Mouse (Mus musculus) embryonic facial prominence, embryonic 14.5 days (tissue): ENCODE results near the gene Wfdc1. TPM values are rescaled to one million over a fixed set of nuclear protein-coding genes. Genes with fewer than 3 reads are reported as not detected.

Experiments used
- ATAC-seq: fragments of 200-750 bp; cut with Nextera tagmentation; 2 replicates; pipeline ENCODE4 v1.8.0; 2017; ENCODE audit warnings: low read depth, moderate number of reproducible peaks, moderate TSS enrichment
- DNase-seq: peaks from one replicate; pipeline ENCODE4 v3.0.0-alpha.2; 2015; ENCODE audit warnings: low spot score
- H3K27ac ChIP-seq: fragments of 300-500 bp; sonication (generic); replicated peaks from 2 replicates; pipeline ENCODE4 v1.5.1; 2014; ENCODE audit warnings: low read depth, mild to moderate bottlenecking, low read length, moderate library complexity
- H3K27me3 ChIP-seq: fragments of 300-500 bp; sonication (generic); replicated peaks from 2 replicates; pipeline ENCODE4 v1.6.1; 2014; ENCODE audit warnings: low read length; ENCODE audit not compliant: control insufficient read depth, insufficient read depth
- H3K36me3 ChIP-seq: fragments of 300-500 bp; sonication (generic); 2 replicates; pipeline ENCODE4 v1.6.1; 2014; ENCODE audit warnings: low read length, mixed read lengths; ENCODE audit not compliant: control insufficient read depth, insufficient read depth
- H3K4me1 ChIP-seq: fragments of 300-500 bp; sonication (generic); 2 replicates; pipeline ENCODE4 v1.6.1; 2014; ENCODE audit warnings: antibody characterized with exemption, low read length; ENCODE audit not compliant: control insufficient read depth, insufficient read depth
- H3K4me2 ChIP-seq: fragments of 300-500 bp; sonication (generic); 2 replicates; pipeline ENCODE4 v1.6.1; 2014; ENCODE audit warnings: low read depth, mild to moderate bottlenecking, low read length, moderate library complexity, mixed read lengths
- H3K4me3 ChIP-seq: fragments of 300-500 bp; sonication (generic); 2 replicates; pipeline ENCODE4 v1.5.1; 2014; ENCODE audit warnings: low read depth, mild to moderate bottlenecking, low read length
- H3K9ac ChIP-seq: fragments of 300-500 bp; sonication (generic); 2 replicates; pipeline ENCODE4 v1.6.1; 2014; ENCODE audit warnings: low read depth, mild to moderate bottlenecking, low read length, moderate library complexity, mixed read lengths
- H3K9me3 ChIP-seq: fragments of 300-500 bp; sonication (generic); 2 replicates; pipeline ENCODE4 v1.6.1; 2016; ENCODE audit warnings: low read length; ENCODE audit not compliant: control insufficient read depth
- WGBS: fragments of 180-500 bp; shearing (Covaris S2); extraction: QIAGEN DNeasy Blood & Tissue Kit; methylation state at CpG from one replicate; pipeline ENCODE4 v1.1.7; 2014; 5-methylcytosine and 5-hydroxymethylcytosine counted together
- polyA plus RNA-seq: library from polyadenylated mRNA; unstranded; fragments of >200 nt; fragmentation: Nextera tagmentation; extraction: Ambion mirVana; gene quantifications from 2 replicates; pipeline ENCODE4 v1.2.1, GENCODE M21; 2014

Wfdc1 gene
- polyA plus RNA-seq, 1 experiment from 2014 or later = 3.5 TPM

DNA sequence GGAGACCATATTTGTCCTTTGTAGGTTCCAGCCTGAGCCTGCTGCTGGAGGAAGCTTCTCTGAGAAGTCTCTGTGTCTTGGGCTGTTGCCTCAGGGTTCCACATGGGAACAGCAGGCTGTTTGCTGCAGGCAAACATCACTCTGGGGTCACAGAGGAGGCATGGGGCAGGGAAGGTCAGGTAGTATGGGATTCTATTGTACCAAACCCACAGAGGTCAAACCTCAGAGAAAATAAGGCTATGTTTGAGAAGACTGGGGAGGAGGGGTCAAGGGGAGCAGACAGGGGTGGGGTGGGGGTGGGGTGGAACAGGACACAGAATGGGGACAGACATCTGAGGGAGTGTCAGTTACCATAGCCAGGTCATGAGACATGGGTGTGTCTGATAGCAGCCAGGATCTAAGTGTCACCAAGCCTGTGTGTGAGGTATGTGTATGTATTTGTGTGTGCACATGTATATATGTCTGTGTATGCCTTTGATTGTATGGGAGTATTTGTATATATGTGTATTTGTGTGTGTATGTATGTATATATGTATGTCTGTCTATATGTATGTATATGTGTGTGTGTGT is 50.6 kb downstream of the Wfdc1 start:
- DNase-seq (no peak), ATAC-seq (no peak)
- Histone ChIP-seq H3K4me3 (no peak overlapping the region), H3K36me3 (no peaks in the 10 kb centered on the region), H3K4me2 (no peak overlapping the region), H3K27me3 (no peaks in the 10 kb centered on the region), H3K4me1 (no peaks in the 10 kb centered on the region), H3K9ac (no peak overlapping the region), H3K27ac (no peak overlapping the region), H3K9me3 (no peaks in the 10 kb centered on the region)

DNA sequence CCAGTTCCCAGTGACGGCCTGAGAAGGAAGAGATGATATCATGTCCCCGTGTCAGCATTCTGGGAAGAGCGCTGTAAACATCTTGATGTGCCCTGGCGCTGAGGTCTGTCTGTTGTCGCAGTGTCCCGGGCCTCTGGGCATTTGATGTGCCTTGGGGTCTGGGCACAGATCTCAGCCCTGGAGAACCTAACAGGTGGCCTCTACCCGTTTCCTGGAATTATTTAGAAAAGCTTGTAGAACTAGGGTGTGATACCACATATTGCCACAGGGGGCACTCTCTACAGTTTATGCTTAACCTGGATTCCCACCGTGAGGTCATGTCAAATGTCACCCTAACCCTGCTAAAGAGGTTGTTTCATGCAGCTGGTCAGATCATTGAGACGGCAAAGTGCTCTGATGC is 51.6 kb downstream of the Wfdc1 start:
- no peak for DNase-seq
- WGBS = 54% methylated on average over 9 of the region's 9 CpGs

DNA sequence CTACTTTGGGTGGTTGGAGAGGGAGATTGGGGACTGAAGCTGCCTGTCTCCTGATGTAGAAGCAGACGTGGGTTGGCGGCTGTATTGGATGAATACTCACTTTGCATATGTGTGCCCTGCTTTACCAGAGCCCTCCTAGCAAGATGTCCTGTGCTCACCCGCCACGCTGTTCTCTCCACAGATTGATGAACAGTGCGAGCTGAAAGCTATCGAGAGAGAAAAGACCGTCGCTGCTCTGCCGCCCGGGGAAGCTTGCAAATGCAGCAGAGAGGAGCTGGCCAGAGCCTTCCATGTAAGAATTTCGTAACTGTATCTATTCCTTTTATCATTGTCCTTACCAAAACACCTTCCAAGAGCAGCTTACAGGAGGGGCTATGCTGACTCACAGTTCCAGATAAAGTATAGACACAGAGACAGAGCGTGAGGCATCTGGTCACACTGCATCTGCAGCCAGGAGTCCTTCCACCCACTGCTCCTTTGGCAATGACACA is 52.9 kb downstream of the Wfdc1 start:
- no peaks in the 10 kb centered on the region for H3K36me3 ChIP-seq
- no peak overlapping the region for H3K27ac ChIP-seq
- no peak for DNase-seq
- H3K9me3 ChIP-seq = no peaks in the 10 kb centered on the region
- no peaks in the 10 kb centered on the region for H3K27me3 ChIP-seq
- H3K4me3 ChIP-seq = no peak overlapping the region
- H3K9ac ChIP-seq = no peak overlapping the region
- no peaks in the 10 kb centered on the region for H3K4me1 ChIP-seq
- no peak overlapping the region for H3K4me2 ChIP-seq
- no peak for ATAC-seq
- 77% methylated on average over 12 of the region's 12 CpGs for WGBS

More for the DNA sequence above, 51.6 kb downstream of the Wfdc1 start:
- no peaks in the 10 kb centered on the region for H3K4me1 ChIP-seq
- no peaks in the 10 kb centered on the region for H3K9me3 ChIP-seq
- H3K4me3 ChIP-seq = no peak overlapping the region
- no peak for ATAC-seq
- no peaks in the 10 kb centered on the region for H3K36me3 ChIP-seq
- no peaks in the 10 kb centered on the region for H3K27me3 ChIP-seq
- H3K27ac ChIP-seq = no peak overlapping the region
- H3K4me2 ChIP-seq = no peak overlapping the region
- H3K9ac ChIP-seq = no peak overlapping the region

DNA sequence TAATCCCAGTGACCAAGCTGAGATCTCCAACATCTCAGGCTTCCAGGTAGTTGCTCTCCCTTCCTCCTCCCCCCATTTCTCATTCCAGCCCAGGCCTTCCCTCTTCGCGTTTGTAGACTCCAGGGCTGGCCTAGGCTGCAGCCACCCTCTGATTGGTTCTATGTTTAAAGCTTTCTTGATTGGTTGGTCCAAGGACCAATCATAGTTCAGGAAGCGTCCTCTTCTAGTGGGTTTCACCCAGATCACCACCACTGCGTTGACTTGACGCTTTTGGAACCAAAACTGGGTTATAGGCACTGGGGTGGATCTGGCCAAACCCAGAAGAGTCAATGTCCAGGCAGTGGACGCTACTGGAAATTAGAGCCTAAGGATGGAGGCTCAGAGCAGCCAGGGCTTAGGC is 56.2 kb downstream of the Wfdc1 start:
- H3K4me1 ChIP-seq = no peaks in the 10 kb centered on the region
- no peak overlapping the region for H3K4me3 ChIP-seq
- H3K36me3 ChIP-seq = no peaks in the 10 kb centered on the region
- DNase-seq = no peak
- H3K27me3 ChIP-seq = no peaks in the 10 kb centered on the region
- H3K27ac ChIP-seq = no peak overlapping the region
- no peak overlapping the region for H3K4me2 ChIP-seq
- WGBS = 49% methylated on average over 6 of the region's 6 CpGs
- no peaks in the 10 kb centered on the region for H3K9me3 ChIP-seq
- H3K9ac ChIP-seq = no peak overlapping the region
- ATAC-seq = no peak

DNA sequence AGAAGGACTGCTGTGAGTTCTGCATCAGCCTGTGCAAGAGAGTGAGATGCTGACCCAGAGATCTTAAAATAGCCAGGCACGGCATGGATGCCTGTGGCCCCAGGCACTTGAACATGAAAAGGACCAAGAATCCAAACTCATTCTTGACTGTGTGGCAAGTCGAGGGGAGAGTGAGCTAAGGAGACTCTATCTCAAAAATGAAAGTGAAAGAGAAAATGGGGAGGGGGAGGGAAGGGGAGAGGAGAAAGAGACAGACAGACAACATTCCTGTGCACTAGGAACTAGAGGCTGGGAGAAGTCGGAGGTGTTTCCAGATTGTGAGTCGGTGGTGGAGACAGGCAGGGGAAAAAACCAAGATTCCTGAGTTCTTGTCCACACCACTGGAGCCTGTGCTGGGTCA is 57.5 kb downstream of the Wfdc1 start:
- Histone ChIP-seq H3K4me2 (no peak overlapping the region), H3K4me1 (no peaks in the 10 kb centered on the region), H3K9ac (no peak overlapping the region), H3K36me3 (no peaks in the 10 kb centered on the region), H3K27ac (no peak overlapping the region), H3K27me3 (no peaks in the 10 kb centered on the region), H3K9me3 (no peaks in the 10 kb centered on the region), H3K4me3 (no peak overlapping the region)
- DNase-seq = no peak
- no peak for ATAC-seq
- 52% methylated on average over 4 of the region's 4 CpGs for WGBS

DNA sequence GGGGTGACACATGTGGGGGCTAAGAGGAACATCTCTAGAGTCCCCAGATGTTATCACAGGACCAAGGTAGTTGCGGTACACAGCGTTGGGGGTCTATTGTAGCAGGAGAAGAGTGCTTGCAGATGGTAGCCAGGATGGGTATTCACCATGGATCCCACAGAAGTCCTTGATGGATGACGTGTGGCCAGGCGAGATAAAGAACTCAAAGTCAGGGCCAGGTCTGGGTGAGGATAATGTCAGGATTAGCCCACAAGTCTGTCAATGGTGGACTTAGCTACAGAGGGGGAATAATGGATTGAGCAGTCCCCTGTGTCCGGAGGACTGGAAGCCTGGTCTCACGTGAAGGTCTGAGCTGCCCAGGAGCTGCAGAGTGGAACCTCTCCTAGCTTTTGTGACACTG is 58.4 kb downstream of the Wfdc1 start:
- DNase-seq (no peak), ATAC-seq (no peak)
- Histone ChIP-seq H3K27ac (no peak overlapping the region), H3K9ac (no peak overlapping the region), H3K36me3 (no peaks in the 10 kb centered on the region), H3K4me2 (no peak overlapping the region), H3K27me3 (no peaks in the 10 kb centered on the region), H3K4me1 (no peaks in the 10 kb centered on the region), H3K9me3 (no peaks in the 10 kb centered on the region), H3K4me3 (no peak overlapping the region)
- WGBS = 82% methylated on average over 6 of the region's 6 CpGs

DNA sequence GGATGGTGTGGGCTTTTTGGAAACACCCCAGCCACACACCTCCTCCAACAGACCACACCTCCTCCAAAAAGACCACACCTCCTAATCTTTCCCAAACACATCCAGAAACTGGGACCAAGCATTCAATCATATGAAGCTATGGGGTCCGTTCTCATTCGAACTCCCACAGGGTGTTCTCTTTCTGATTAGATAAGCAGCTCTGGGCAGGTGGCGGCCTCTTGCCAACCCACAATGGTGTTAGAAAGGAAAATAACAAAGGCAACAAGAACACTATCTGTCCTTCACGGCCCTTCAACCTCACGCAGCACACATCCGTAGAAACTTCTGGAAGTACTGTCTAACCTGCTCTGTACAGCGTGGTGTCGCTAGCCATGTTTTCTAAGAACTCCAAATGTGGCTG is 60.9 kb downstream of the Wfdc1 start:
- no peaks in the 10 kb centered on the region for H3K4me1 ChIP-seq
- H3K4me3 ChIP-seq = no peak overlapping the region
- H3K9me3 ChIP-seq = no peaks in the 10 kb centered on the region
- no peaks in the 10 kb centered on the region for H3K36me3 ChIP-seq
- 87% methylated on average over 8 of the region's 8 CpGs for WGBS
- no peak overlapping the region for H3K9ac ChIP-seq
- H3K27me3 ChIP-seq = no peaks in the 10 kb centered on the region
- no peak overlapping the region for H3K4me2 ChIP-seq
- no peak overlapping the region for H3K27ac ChIP-seq
- DNase-seq = no peak
- no peak for ATAC-seq

DNA sequence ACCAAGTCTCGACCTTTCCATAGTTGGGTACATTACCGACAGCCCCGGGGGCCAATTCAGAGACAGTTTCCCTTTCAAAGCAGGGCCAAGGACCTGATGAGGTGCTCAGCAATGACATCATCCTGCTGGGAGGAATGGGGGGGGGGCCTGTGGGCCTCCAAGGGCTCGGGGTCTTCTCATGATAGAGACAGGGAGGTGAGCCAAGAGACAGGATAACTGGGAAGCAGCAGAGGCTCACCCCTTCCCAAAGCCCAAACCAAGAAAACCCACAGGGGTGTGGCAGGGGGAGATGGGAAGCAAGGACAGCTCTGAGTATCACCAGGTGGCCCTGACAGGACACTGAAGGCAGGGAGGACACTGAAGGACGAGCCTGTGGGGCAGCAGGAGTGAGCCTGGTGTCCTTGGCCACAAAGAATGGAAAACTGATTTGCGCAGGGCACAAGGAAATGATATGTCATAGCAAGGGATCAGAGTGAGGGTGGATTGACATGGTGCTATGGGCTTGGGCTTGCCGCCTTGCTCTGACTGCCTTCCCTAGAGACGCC is 62.3 kb downstream of the Wfdc1 start:
- Histone ChIP-seq H3K27ac (no peak overlapping the region), H3K4me1 (no peaks in the 10 kb centered on the region), H3K9me3 (no peaks in the 10 kb centered on the region), H3K4me3 (no peak overlapping the region), H3K9ac (no peak overlapping the region), H3K36me3 (no peaks in the 10 kb centered on the region), H3K27me3 (no peaks in the 10 kb centered on the region), H3K4me2 (no peak overlapping the region)
- WGBS = 83% methylated on average over 8 of the region's 8 CpGs
- ATAC-seq (no peak), DNase-seq (no peak)

DNA sequence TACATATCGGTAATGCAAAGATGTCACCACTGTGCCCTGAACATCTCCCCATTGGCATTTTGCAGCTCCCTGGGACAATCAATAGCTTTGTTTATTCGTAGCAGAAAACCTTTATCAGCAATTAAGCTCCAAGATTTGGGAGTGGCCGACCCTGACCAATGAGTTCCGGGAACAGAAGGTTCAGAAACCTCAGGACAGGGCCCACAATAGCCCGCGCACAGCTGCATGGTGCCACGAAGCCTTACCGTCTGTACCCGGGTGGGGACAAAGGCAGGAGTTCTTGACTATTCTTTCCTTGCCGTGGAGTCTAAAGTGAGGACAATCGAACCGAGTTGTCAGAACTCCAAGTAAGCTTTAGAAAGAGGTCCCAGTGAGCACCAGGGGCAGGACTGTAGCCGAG is 65.9 kb downstream of the Wfdc1 start:
- Histone ChIP-seq H3K4me2 (no peak overlapping the region), H3K36me3 (no peaks in the 10 kb centered on the region), H3K27ac (no peak overlapping the region), H3K4me3 (no peak overlapping the region), H3K27me3 (no peaks in the 10 kb centered on the region), H3K4me1 (no peaks in the 10 kb centered on the region), H3K9me3 (no peaks in the 10 kb centered on the region), H3K9ac (no peak overlapping the region)
- DNase-seq = no peak
- no peak for ATAC-seq
- 83% methylated on average over 13 of the region's 13 CpGs for WGBS
